Mouse (Mus musculus): ENCODE results near the gene Atp6v1e2. TPM values are rescaled to one million over a fixed set of nuclear protein-coding genes. Genes with fewer than 3 reads are reported as not detected.
A peak's percentile ranks its signal among the peaks of the same experiment; 100 is the strongest.

The Atp6v1e2 gene
- polyA plus RNA-seq, 1 experiment from 2014 or later = not detected

DNA sequence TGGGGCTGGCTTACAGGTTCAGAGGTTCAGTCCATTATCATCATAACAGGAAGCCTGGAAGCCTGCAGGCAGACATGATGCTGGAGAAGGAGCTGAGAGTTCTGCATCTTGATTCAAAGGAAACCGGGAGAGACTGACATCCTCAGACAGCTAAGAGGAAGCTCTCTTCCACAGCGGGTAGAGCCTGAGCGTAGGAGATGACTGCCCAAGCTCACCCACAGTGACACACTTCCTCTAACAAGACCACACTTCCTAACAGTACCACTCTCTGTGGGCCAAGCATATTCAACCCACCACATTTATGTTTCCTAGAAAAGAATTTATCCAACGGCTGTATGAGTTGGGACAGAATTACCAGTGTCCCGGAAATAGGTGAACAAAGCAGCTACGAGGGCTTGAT is 30.8 kb upstream of the Atp6v1e2 start:
- no peaks in the 10 kb centered on the region for H3K27me3 ChIP-seq (replicated peaks; ENCODE audit: control insufficient read depth, insufficient read depth, low read length)
- no peak for ATAC-seq
- no peaks in the 10 kb centered on the region for H3K9me3 ChIP-seq (ENCODE audit: control insufficient read depth, low read length)
- H3K4me1 ChIP-seq (replicated peaks; ENCODE audit: control insufficient read depth, insufficient read depth, low read length) = no peaks in the 10 kb centered on the region
- no peak overlapping the region for H3K9ac ChIP-seq (replicated peaks; ENCODE audit: low read depth, low read length)
- 91% methylated on average over 6 of the region's 6 CpGs for WGBS
- no peak overlapping the region for H3K4me3 ChIP-seq (replicated peaks; ENCODE audit: low read length)
- H3K27ac ChIP-seq (ENCODE audit: low read length) = no peak overlapping the region
- no peak overlapping the region for H3K4me2 ChIP-seq (ENCODE audit: low read length)
- no peaks in the 10 kb centered on the region for H3K36me3 ChIP-seq (ENCODE audit: control insufficient read depth, insufficient read depth)

DNA sequence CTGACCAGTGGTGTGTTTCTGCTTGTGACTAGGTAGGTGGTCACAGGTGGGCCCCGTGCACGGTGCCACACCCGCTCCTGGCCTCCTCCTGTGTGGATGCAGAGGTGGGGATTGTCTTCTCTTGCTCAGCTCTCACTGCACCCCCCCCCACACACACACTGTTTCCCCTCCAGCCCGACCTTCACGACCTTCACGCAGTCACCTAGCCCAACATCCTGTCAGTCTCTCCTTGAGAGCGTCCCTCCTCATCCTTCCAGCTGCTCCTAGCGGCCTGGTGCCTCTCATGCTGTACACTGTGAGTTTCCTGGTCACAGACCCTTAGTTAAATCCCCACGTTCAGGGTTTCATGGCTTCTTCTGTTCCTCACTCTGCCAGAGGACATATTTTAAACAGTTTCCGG is 28.7 kb upstream of the Atp6v1e2 start:
- Histone ChIP-seq H3K36me3 (ENCODE audit: control insufficient read depth, insufficient read depth) (no peaks in the 10 kb centered on the region), H3K4me2 (ENCODE audit: low read length) (no peak overlapping the region), H3K4me3 (replicated peaks; ENCODE audit: low read length) (no peak overlapping the region), H3K9me3 (ENCODE audit: control insufficient read depth, low read length) (no peaks in the 10 kb centered on the region), H3K9ac (replicated peaks; ENCODE audit: low read depth, low read length) (no peak overlapping the region), H3K27ac (ENCODE audit: low read length) (no peak overlapping the region), H3K27me3 (replicated peaks; ENCODE audit: control insufficient read depth, insufficient read depth, low read length) (no peaks in the 10 kb centered on the region), H3K4me1 (replicated peaks; ENCODE audit: control insufficient read depth, insufficient read depth, low read length) (peaks cover 2% of the 10 kb centered on the region)
- whole genome bisulfite sequencing = 86% methylated on average over 10 of the region's 10 CpGs
- no peak for ATAC-seq

DNA sequence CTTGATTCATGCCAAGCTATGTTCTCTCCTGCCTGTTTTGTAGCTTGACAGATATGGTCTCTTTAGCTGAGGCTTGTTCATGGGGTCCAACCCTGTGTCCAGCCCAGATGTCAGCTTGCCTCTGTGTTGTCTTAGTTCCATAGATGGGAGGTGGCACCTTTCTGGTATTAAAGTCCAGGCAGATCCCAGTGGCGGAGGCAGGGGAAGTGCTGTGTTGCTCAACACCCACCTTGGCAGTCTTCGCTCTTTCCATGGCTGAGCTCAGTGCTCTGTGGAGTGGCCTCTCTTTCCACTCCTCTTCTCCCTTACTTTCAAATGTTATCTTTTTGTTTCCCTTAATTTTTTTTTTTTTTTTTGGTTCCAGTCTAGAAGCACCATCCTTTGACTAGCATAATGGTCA is 25.4 kb upstream of the Atp6v1e2 start:
- H3K4me2 ChIP-seq (ENCODE audit: low read length) = no peak overlapping the region
- no peaks in the 10 kb centered on the region for H3K9me3 ChIP-seq (ENCODE audit: control insufficient read depth, low read length)
- H3K4me3 ChIP-seq (replicated peaks; ENCODE audit: low read length) = no peak overlapping the region
- no peaks in the 10 kb centered on the region for H3K36me3 ChIP-seq (ENCODE audit: control insufficient read depth, insufficient read depth)
- no peak for ATAC-seq
- H3K4me1 ChIP-seq (replicated peaks; ENCODE audit: control insufficient read depth, insufficient read depth, low read length) = peaks cover 10% of the 10 kb centered on the region
- WGBS = 97% methylated on average over 2 of the region's 2 CpGs
- H3K27me3 ChIP-seq (replicated peaks; ENCODE audit: control insufficient read depth, insufficient read depth, low read length) = no peaks in the 10 kb centered on the region
- no peak overlapping the region for H3K27ac ChIP-seq (ENCODE audit: low read length)
- no peak overlapping the region for H3K9ac ChIP-seq (replicated peaks; ENCODE audit: low read depth, low read length)

DNA sequence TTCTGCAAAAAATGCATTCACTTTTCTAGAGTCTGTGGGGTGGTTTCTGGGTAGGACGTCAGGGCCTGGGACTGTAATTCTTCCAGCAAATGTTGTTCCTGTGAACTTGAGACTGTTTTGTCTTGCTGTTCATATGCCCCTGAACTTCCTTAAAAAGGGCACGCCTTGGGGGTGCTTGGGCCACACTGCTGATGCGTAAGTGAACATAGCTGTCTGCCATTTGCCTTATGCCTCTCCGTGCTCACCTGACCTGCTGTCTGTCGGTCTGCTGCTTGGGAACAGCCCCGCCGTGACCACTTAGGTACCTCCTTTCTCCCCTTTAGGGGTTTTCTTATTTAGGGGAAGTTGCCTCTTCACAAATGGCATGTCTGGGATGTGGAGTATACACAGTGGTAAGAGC is 24.2 kb upstream of the Atp6v1e2 start:
- 95% methylated on average over 7 of the region's 7 CpGs for WGBS

DNA sequence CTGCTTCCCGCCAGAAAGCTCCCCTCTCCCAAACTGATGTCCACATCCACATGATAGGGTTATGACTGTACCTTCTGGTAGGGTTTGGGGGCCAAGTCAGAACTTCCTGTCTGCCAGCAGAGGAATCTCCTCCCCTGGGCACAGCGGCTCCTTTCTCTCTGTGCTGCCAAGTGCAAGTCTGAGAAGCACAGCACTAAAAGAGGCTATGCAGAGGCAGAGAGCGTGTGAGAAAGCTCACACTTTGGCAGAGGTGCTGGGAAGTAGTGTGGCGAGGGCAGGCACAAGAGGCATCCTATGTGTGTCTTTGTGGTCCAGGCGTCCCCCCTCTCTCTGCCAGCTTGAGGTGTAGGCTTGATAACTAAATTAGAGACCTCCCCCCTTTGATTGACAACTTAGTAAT is 23.3 kb upstream of the Atp6v1e2 start:
- Histone ChIP-seq H3K9ac (replicated peaks; ENCODE audit: low read depth, low read length) (no peak overlapping the region), H3K4me2 (ENCODE audit: low read length) (no peak overlapping the region), H3K27ac (ENCODE audit: low read length) (no peak overlapping the region), H3K4me3 (replicated peaks; ENCODE audit: low read length) (no peak overlapping the region), H3K27me3 (replicated peaks; ENCODE audit: control insufficient read depth, insufficient read depth, low read length) (no peaks in the 10 kb centered on the region), H3K9me3 (ENCODE audit: control insufficient read depth, low read length) (no peaks in the 10 kb centered on the region), H3K36me3 (ENCODE audit: control insufficient read depth, insufficient read depth) (no peaks in the 10 kb centered on the region), H3K4me1 (replicated peaks; ENCODE audit: control insufficient read depth, insufficient read depth, low read length) (peaks cover 10% of the 10 kb centered on the region)
- WGBS = 51% methylated on average over 5 of the region's 5 CpGs
- peak; percentile 52 for ATAC-seq

More for the DNA sequence above, 24.2 kb upstream of the Atp6v1e2 start:
- H3K36me3 ChIP-seq (ENCODE audit: control insufficient read depth, insufficient read depth) = no peaks in the 10 kb centered on the region
- H3K4me3 ChIP-seq (replicated peaks; ENCODE audit: low read length) = no peak overlapping the region
- no peaks in the 10 kb centered on the region for H3K27me3 ChIP-seq (replicated peaks; ENCODE audit: control insufficient read depth, insufficient read depth, low read length)
- ATAC-seq = no peak
- no peak overlapping the region for H3K27ac ChIP-seq (ENCODE audit: low read length)
- peaks cover 10% of the 10 kb centered on the region for H3K4me1 ChIP-seq (replicated peaks; ENCODE audit: control insufficient read depth, insufficient read depth, low read length)
- H3K9ac ChIP-seq (replicated peaks; ENCODE audit: low read depth, low read length) = no peak overlapping the region
- H3K4me2 ChIP-seq (ENCODE audit: low read length) = no peak overlapping the region
- no peaks in the 10 kb centered on the region for H3K9me3 ChIP-seq (ENCODE audit: control insufficient read depth, low read length)

DNA sequence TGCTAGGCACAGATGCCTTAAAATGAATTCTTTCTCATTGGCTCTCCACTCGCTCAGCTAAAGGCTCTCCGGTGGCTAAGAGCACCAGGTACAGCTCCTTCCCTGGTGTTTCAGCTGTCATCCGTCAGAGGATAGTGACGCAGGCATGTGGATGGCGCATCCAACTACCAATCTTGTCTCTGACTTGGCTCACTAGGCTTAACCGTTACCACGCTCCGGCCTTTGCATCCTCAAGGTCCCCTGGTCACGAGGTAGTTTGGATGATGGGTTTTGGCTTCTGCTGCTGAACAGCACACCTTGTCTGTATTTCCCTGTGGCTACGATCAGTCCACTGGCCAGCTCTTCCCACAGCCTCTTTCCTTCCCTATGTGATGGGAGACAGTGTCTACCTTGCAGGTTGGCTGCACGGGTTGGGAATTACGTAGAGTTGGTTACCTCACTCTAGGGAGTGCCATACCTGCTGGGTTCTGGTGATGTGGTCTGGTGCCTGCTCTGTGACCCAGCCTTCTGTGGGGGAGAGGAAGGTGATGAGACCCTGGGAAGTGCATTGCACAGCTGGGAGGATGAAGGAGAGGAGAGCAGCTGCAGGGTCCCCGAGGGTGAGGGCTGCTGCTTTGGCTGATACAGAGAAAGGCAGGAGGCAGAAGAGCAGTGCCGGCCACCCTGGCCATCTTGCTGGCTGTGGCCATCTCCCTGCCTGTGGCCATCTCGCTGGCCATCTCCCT is 22.5 kb upstream of the Atp6v1e2 start:
- H3K27ac ChIP-seq (ENCODE audit: low read length) = no peak overlapping the region
- no peak overlapping the region for H3K4me3 ChIP-seq (replicated peaks; ENCODE audit: low read length)
- H3K4me1 ChIP-seq (replicated peaks; ENCODE audit: control insufficient read depth, insufficient read depth, low read length) = peaks cover 10% of the 10 kb centered on the region
- ATAC-seq = no peak
- no peak overlapping the region for H3K9ac ChIP-seq (replicated peaks; ENCODE audit: low read depth, low read length)
- H3K36me3 ChIP-seq (ENCODE audit: control insufficient read depth, insufficient read depth) = no peaks in the 10 kb centered on the region
- no peaks in the 10 kb centered on the region for H3K27me3 ChIP-seq (replicated peaks; ENCODE audit: control insufficient read depth, insufficient read depth, low read length)
- 93% methylated on average over 15 of the region's 15 CpGs for WGBS
- H3K4me2 ChIP-seq (ENCODE audit: low read length) = no peak overlapping the region
- H3K9me3 ChIP-seq (ENCODE audit: control insufficient read depth, low read length) = no peaks in the 10 kb centered on the region

DNA sequence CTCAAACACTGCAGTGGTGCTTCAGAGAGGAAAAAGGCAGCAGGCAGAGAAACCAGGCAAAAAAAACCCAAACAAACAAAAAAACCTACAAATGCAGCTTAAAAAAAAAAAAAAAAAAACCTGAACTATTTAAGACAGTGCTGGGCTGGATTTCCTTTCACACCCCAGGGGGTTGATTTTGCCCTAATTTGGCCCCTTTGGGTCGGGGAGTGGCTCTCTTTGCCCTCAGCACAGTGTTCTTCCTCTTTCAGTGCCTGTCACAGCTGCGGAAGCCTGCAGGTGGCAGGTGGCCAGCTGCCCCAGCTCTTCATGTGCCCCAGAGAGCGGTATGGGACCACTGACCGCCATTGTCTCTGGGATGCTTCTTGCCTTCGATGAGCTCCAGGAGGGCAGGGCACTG is 21.9 kb upstream of the Atp6v1e2 start:
- 60% methylated on average over 5 of the region's 5 CpGs for WGBS
- no peak overlapping the region for H3K4me3 ChIP-seq (replicated peaks; ENCODE audit: low read length)
- no peak overlapping the region for H3K4me2 ChIP-seq (ENCODE audit: low read length)
- no peaks in the 10 kb centered on the region for H3K9me3 ChIP-seq (ENCODE audit: control insufficient read depth, low read length)
- H3K27ac ChIP-seq (ENCODE audit: low read length) = no peak overlapping the region
- no peak for ATAC-seq
- no peaks in the 10 kb centered on the region for H3K27me3 ChIP-seq (replicated peaks; ENCODE audit: control insufficient read depth, insufficient read depth, low read length)
- H3K36me3 ChIP-seq (ENCODE audit: control insufficient read depth, insufficient read depth) = no peaks in the 10 kb centered on the region
- H3K9ac ChIP-seq (replicated peaks; ENCODE audit: low read depth, low read length) = no peak overlapping the region
- H3K4me1 ChIP-seq (replicated peaks; ENCODE audit: control insufficient read depth, insufficient read depth, low read length) = peaks cover 16% of the 10 kb centered on the region

DNA sequence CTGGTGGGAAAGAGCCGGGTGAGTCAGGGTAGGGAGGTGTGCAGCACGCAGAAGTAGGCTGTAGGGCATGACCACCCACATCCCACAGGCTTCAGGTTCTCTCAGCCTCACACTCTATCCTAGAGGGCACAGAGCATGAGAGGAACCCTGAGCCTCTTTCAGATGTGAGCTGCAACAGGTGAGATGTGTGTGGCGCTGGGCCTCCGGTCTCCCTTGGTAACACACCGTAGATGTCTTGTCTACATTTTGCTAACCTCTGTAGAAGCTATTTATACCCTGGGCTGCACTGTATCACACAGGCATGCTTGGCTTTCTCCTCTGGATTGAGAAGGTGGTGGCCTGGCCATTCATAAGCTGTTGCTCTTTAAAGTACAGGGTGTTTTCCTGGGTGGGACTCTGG is 20.9 kb upstream of the Atp6v1e2 start:
- Histone ChIP-seq H3K4me1 (replicated peaks; ENCODE audit: control insufficient read depth, insufficient read depth, low read length) (peaks cover 26% of the 10 kb centered on the region), H3K9me3 (ENCODE audit: control insufficient read depth, low read length) (no peaks in the 10 kb centered on the region), H3K27me3 (replicated peaks; ENCODE audit: control insufficient read depth, insufficient read depth, low read length) (no peaks in the 10 kb centered on the region), H3K4me3 (replicated peaks; ENCODE audit: low read length) (no peak overlapping the region), H3K27ac (ENCODE audit: low read length) (no peak overlapping the region), H3K36me3 (ENCODE audit: control insufficient read depth, insufficient read depth) (no peaks in the 10 kb centered on the region), H3K4me2 (ENCODE audit: low read length) (no peak overlapping the region), H3K9ac (replicated peaks; ENCODE audit: low read depth, low read length) (no peak overlapping the region)
- ATAC-seq = no peak
- 91% methylated on average over 5 of the region's 5 CpGs for WGBS

DNA sequence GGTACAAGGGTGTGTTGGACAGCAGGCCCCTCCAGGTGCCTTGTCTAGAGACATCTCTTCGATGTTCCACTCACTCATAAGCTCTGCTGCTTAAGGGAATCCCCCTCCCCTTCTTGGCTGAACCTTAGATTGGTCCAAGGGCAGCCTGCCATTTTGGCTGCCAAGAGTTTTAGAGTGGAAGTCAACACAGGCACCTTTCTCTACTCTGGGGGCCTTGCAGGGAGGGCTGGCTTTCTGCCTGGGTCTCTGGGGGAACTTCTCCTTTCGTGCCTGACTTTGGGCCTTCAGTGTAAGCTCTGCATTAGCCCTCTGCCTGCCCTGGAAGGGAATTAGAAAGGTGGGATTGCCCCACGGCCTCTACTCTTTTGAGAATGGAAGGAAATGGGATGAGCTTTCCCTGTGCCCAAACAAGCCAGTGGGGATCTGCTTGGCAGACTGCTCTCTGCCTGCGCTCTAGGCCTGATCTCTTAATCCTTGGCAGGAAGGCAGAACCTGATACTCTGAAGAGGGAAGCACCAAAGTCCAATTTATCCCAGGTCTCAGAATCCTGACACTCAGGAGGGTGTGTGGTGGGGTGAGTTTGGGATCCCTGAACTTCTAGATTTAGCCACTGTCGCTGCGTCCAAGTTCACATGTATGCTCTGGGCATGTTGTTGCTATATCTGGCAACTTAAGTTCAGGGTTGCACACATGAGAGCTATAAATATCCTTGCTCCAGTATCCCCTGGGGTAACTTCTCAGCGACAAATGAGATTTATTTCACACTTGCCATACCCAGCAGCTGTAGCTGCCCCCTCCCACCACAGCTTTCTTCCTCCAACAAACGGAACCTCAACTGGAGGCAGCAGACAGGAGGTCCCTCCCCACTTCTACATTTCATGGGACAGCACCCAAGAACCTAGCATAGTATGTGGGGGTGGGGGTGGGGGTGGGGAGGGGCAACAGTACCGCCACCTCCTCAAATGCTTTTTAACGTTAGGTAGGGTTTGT is 20.1 kb upstream of the Atp6v1e2 start:
- no peak for ATAC-seq
- no peaks in the 10 kb centered on the region for H3K27me3 ChIP-seq (replicated peaks; ENCODE audit: control insufficient read depth, insufficient read depth, low read length)
- H3K4me3 ChIP-seq (replicated peaks; ENCODE audit: low read length) = no peak overlapping the region
- H3K27ac ChIP-seq (ENCODE audit: low read length) = no peak overlapping the region
- 85% methylated on average over 10 of the region's 10 CpGs for WGBS
- H3K9ac ChIP-seq (replicated peaks; ENCODE audit: low read depth, low read length) = no peak overlapping the region
- no peaks in the 10 kb centered on the region for H3K9me3 ChIP-seq (ENCODE audit: control insufficient read depth, low read length)
- no peaks in the 10 kb centered on the region for H3K36me3 ChIP-seq (ENCODE audit: control insufficient read depth, insufficient read depth)
- H3K4me2 ChIP-seq (ENCODE audit: low read length) = no peak overlapping the region
- H3K4me1 ChIP-seq (replicated peaks; ENCODE audit: control insufficient read depth, insufficient read depth, low read length) = peaks cover 26% of the 10 kb centered on the region

All from forebrain, embryonic 16.5 days (tissue).